Mouse (Mus musculus) forebrain, embryonic 10.5 days (tissue): ENCODE measurements around the gene Akr1b7. TPM values are rescaled to one million over a fixed set of nuclear protein-coding genes. Genes with fewer than 3 reads are reported as not detected.
"Not testable (repeated sequence)": the region's sequence is repeated elsewhere in the genome, so short reads cannot be mapped to it uniquely, and the experiment has no call there.

ENCODE experiments used
- DNase-seq: peaks from one replicate; pipeline ENCODE4 v3.0.0-alpha.2; 2017; ENCODE audit warnings: low spot score; ENCODE audit errors: extremely low spot score
- H3K27ac ChIP-seq: fragments of 300-500 bp; sonication (generic); 2 replicates; pipeline ENCODE4 v1.5.1; 2016; ENCODE audit warnings: mild to moderate bottlenecking
- H3K27me3 ChIP-seq: fragments of 300-500 bp; sonication (generic); 2 replicates; pipeline ENCODE4 v1.6.1; 2016; ENCODE audit warnings: mild to moderate bottlenecking; ENCODE audit not compliant: poor library complexity, severe bottlenecking
- H3K36me3 ChIP-seq: fragments of 300-500 bp; sonication (generic); replicated peaks from 2 replicates; pipeline ENCODE4 v1.6.1; 2016; ENCODE audit warnings: mild to moderate bottlenecking, moderate library complexity
- H3K4me1 ChIP-seq: fragments of 300-500 bp; sonication (generic); 2 replicates; pipeline ENCODE4 v1.6.1; 2016
- H3K4me3 ChIP-seq: fragments of 300-500 bp; sonication (generic); 2 replicates; pipeline ENCODE4 v1.5.1; 2016; ENCODE audit warnings: mild to moderate bottlenecking, moderate library complexity
- H3K9me3 ChIP-seq: fragments of 300-500 bp; sonication (generic); 2 replicates; pipeline ENCODE4 v1.6.1; 2016; ENCODE audit warnings: mild to moderate bottlenecking, moderate library complexity
- WGBS: fragments of 180-500 bp; shearing (Covaris S2); methylation state at CpG from one replicate; pipeline ENCODE4 v1.1.7; 2016; 5-methylcytosine and 5-hydroxymethylcytosine counted together
- polyA plus RNA-seq: library from polyadenylated mRNA; unstranded; fragments of >200 nt; fragmentation: Nextera tagmentation; extraction: Ambion mirVana; gene quantifications from 2 replicates; pipeline ENCODE4 v1.2.1, GENCODE M21; 2016

The Akr1b7 gene
- polyA plus RNA-seq, 1 experiment from 2014 or later = 0.11 TPM

- 86% methylated on average over 5 of the region's 5 CpGs for WGBS
Measured at GRCm38 (mm10) chr6:34395897-34396296, 16.2 kb upstream of the Akr1b7 start.

GRCm38 (mm10) chr6:34398431-34398830 is 13.7 kb upstream of the Akr1b7 start:
- Histone ChIP-seq H3K4me3 (no peak overlapping the region), H3K9me3 (no peaks in the 10 kb centered on the region), H3K27ac (no peak overlapping the region), H3K36me3 (peaks cover 9% of the 10 kb centered on the region; the same call in 1 of the 2 replicates), H3K27me3 (no peaks in the 10 kb centered on the region), H3K4me1 (no peaks in the 10 kb centered on the region)
- 94% methylated on average over 6 of the region's 6 CpGs for WGBS
- no peak for DNase-seq

More at GRCm38 (mm10) chr6:34395897-34396296, 16.2 kb upstream of the Akr1b7 start:
- DNase-seq = no peak
- peaks cover 19% of the 10 kb centered on the region for H3K36me3 ChIP-seq
- H3K27ac ChIP-seq = no peak overlapping the region
- H3K4me1 ChIP-seq = no peaks in the 10 kb centered on the region
- no peaks in the 10 kb centered on the region for H3K27me3 ChIP-seq
- peaks cover 2% of the 10 kb centered on the region; the same call in 1 of the 2 replicates for H3K9me3 ChIP-seq
- H3K4me3 ChIP-seq = no peak overlapping the region

GRCm38 (mm10) chr6:34399606-34400220 is 12.4 kb upstream of the Akr1b7 start:
- H3K27me3 ChIP-seq = no peaks in the 10 kb centered on the region
- peaks cover 4% of the 10 kb centered on the region; the same call in 1 of the 2 replicates for H3K36me3 ChIP-seq
- H3K9me3 ChIP-seq = no peaks in the 10 kb centered on the region
- 84% methylated on average over 13 of the region's 13 CpGs for WGBS
- no peak for DNase-seq
- no peak overlapping the region for H3K27ac ChIP-seq
- no peaks in the 10 kb centered on the region for H3K4me1 ChIP-seq
- no peak overlapping the region for H3K4me3 ChIP-seq

GRCm38 (mm10) chr6:34400696-34401095 is 11.4 kb upstream of the Akr1b7 start:
- Histone ChIP-seq H3K9me3 (no peaks in the 10 kb centered on the region), H3K36me3 (peaks cover 4% of the 10 kb centered on the region; the same call in 1 of the 2 replicates), H3K27ac (no peak overlapping the region), H3K27me3 (no peaks in the 10 kb centered on the region), H3K4me3 (no peak overlapping the region), H3K4me1 (no peaks in the 10 kb centered on the region)
- WGBS = 85% methylated on average over 2 of the region's 2 CpGs
- no peak for DNase-seq

- Histone ChIP-seq H3K4me1 (no peaks in the 10 kb centered on the region), H3K27me3 (no peaks in the 10 kb centered on the region), H3K9me3 (peaks cover 5% of the 10 kb centered on the region; the same call in 1 of the 2 replicates), H3K27ac (no peak overlapping the region), H3K36me3 (no peaks in the 10 kb centered on the region), H3K4me3 (no peak overlapping the region)
- 94% methylated on average over 4 of the region's 4 CpGs for WGBS
- DNase-seq = no peak
Measured at GRCm38 (mm10) chr6:34406746-34407145, 5.4 kb upstream of the Akr1b7 start.

- Histone ChIP-seq H3K36me3 (no peaks in the 10 kb centered on the region), H3K27me3 (no peaks in the 10 kb centered on the region), H3K27ac (no peak overlapping the region), H3K9me3 (peaks cover 5% of the 10 kb centered on the region; the same call in 1 of the 2 replicates), H3K4me1 (no peaks in the 10 kb centered on the region), H3K4me3 (no peak overlapping the region)
- WGBS = 86% methylated on average over 10 of the region's 10 CpGs
- DNase-seq = no peak
Measured at GRCm38 (mm10) chr6:34407403-34407802, 4.7 kb upstream of the Akr1b7 start.

- Histone ChIP-seq H3K27ac (no peak overlapping the region), H3K4me1 (no peaks in the 10 kb centered on the region), H3K36me3 (no peaks in the 10 kb centered on the region), H3K27me3 (no peaks in the 10 kb centered on the region), H3K4me3 (no peak overlapping the region), H3K9me3 (no peaks in the 10 kb centered on the region)
- 75% methylated on average over 1 of the region's 1 CpGs for WGBS
- no peak for DNase-seq
Measured at GRCm38 (mm10) chr6:34412688-34413087, 554 bp downstream of the Akr1b7 start.

- H3K27ac ChIP-seq, H3K27me3 ChIP-seq, DNase-seq, H3K4me3 ChIP-seq, H3K9me3 ChIP-seq, H3K36me3 ChIP-seq, H3K4me1 ChIP-seq: not testable (repeated sequence)
- WGBS = 87% methylated on average over 1 of the region's 1 CpGs
Measured at GRCm38 (mm10) chr6:34413386-34413785, 1.3 kb downstream of the Akr1b7 start.

GRCm38 (mm10) chr6:34416521-34416920 is 4.4 kb downstream of the Akr1b7 start:
- H3K27ac ChIP-seq = no peak overlapping the region
- no peak overlapping the region for H3K4me3 ChIP-seq
- DNase-seq = no peak
- no peaks in the 10 kb centered on the region for H3K9me3 ChIP-seq
- H3K36me3 ChIP-seq = no peaks in the 10 kb centered on the region
- H3K4me1 ChIP-seq = no peaks in the 10 kb centered on the region
- H3K27me3 ChIP-seq = no peaks in the 10 kb centered on the region
- 92% methylated on average over 2 of the region's 2 CpGs for WGBS

GRCm38 (mm10) chr6:34419071-34419470 is 6.9 kb downstream of the Akr1b7 start:
- no peaks in the 10 kb centered on the region for H3K4me1 ChIP-seq
- H3K27ac ChIP-seq = no peak overlapping the region
- no peaks in the 10 kb centered on the region for H3K27me3 ChIP-seq
- no peaks in the 10 kb centered on the region for H3K9me3 ChIP-seq
- no peaks in the 10 kb centered on the region for H3K36me3 ChIP-seq
- no peak for DNase-seq
- H3K4me3 ChIP-seq = no peak overlapping the region

GRCm38 (mm10) chr6:34439006-34439405 is 26.9 kb downstream of the Akr1b7 start:
- no peaks in the 10 kb centered on the region for H3K27me3 ChIP-seq
- WGBS = 76% methylated on average over 2 of the region's 2 CpGs
- no peaks in the 10 kb centered on the region for H3K36me3 ChIP-seq
- DNase-seq = no peak
- no peaks in the 10 kb centered on the region for H3K9me3 ChIP-seq
- no peak overlapping the region for H3K4me3 ChIP-seq
- peaks cover 8% of the 10 kb centered on the region for H3K4me1 ChIP-seq
- H3K27ac ChIP-seq = no peak overlapping the region

GRCm38 (mm10) chr6:34441556-34442257 is 29.6 kb downstream of the Akr1b7 start:
- DNase-seq = no peak
- Histone ChIP-seq H3K36me3 (no peaks in the 10 kb centered on the region), H3K27ac (no peak overlapping the region), H3K9me3 (no peaks in the 10 kb centered on the region), H3K4me3 (no peak overlapping the region), H3K27me3 (no peaks in the 10 kb centered on the region), H3K4me1 (peaks cover 5% of the 10 kb centered on the region)
- WGBS = 70% methylated on average over 9 of the region's 9 CpGs

- 91% methylated on average over 2 of the region's 2 CpGs for WGBS
- H3K9me3 ChIP-seq = no peaks in the 10 kb centered on the region
- no peaks in the 10 kb centered on the region for H3K27me3 ChIP-seq
- H3K27ac ChIP-seq = no peak overlapping the region
- DNase-seq = no peak
- H3K36me3 ChIP-seq = no peaks in the 10 kb centered on the region
- no peaks in the 10 kb centered on the region for H3K4me1 ChIP-seq
- no peak overlapping the region for H3K4me3 ChIP-seq
Measured at GRCm38 (mm10) chr6:34443791-34444190, 31.7 kb downstream of the Akr1b7 start.
